Mouse (Mus musculus) layer of hippocampus, adult 11-12 months (tissue): ENCODE data around the gene 1700067K01Rik.

Source experiments
- DNase-seq: peaks from one replicate; pipeline ENCODE4 v3.0.0; 2022; ENCODE audit warnings: low spot score

Gene 1700067K01Rik

DNA sequence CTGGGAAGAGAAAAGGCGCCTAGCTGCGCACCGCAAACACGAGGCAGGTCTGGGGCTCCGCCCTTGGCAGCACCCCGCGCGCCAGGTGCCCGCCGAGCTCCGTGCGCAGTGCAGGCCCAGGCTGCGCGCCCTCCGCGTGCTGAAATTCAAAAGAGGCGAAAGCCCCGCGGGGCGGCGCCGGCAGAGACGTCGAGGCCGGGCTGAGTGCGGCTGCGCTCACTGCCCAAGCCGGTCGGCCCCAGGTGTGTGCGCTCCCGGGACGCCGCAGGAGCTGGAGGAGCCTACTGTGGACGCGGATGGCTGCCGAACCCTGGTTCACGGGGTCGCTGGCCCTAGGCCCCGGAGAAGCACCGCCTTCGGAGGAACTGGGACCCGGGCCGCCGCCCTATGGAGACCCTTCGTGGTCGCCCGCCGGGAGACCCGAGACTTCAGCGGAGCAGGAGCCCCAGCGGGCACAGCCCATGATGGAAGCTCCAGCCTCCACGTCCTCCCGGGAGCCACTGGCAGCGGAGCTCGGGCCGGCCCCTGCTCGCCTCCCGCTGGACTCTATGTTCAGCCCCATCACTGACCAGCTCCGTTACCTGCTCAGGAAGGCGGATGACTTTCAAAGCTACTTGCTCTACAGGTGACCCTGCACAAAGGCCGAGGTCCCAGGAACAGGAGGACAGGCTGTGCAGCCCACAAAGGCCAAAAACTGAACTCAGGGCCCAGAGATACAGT, at the start of gene 1700067K01Rik:
Gene 1700067K01Rik (plus strand): TSS at position 222 of the 720 bp plus-strand sequence.
- DNase-seq: no peak

DNA sequence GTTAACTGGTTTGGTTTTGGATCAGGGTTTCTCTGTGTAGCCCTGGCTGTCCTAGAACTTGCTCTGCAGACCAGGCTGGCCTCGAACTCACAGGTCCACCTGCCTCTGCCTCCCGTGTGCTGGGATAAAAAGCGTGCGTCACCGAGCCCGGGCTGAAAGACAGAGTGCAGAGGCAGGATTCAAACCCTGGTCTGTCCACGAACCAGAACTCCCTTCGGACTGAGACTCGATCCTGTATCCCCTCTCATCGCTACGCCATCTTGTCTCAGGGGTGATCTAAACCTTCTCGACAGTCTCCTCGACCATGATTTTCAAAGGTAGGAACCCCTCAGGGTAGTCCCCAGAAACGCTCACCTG, 46.6 kb upstream of the 1700067K01Rik start:
- no peak for DNase-seq

DNA sequence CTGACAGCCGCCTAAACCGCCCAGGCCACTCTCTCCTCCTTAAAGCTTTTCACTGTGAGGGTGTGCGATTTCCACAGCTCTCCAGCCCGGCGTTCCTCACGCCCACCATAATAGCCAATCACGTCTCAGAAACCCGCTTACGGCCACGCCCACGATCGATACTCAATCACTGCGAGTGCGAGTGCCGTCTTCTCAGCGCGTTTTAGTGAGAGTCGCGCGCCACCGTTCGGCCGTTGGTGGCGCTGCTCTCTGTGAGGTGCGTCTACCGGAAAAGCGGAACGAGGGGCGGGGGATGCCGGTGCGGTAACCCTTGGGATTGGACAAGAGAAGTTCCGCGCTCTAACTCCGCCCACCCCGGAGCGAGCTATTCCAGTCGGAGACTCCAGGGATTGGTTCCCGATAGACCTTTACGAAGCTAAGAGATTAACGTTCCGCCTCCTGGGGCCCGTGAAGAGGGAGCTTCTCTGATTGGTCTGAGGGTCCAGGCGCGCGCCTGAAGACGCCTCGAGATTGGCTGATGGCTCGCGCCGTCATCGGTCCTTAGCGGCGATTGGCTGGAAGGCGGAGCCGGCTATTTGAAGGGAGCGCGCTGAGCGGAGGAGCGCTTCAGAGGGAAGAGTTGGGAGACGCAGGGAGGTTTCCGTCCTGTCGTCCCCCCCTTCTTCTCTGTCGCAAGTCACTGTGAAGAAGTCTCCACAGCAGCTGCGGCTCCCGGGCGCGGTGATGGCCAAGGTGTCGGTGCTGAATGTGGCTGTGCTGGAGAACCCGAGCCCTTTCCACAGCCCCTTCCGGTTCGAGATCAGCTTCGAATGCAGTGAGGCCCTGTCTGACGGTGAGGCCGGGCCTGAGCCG, 46.0 kb upstream of the 1700067K01Rik start, which contains the start of the genes Gm10644 and Asf1b:
Gene Gm10644 (minus strand): TSS at position 100 of the 852 bp plus-strand sequence.
Gene Asf1b (plus strand): TSS at position 402 of the 852 bp plus-strand sequence.
- peak; percentile 99 for DNase-seq

DNA sequence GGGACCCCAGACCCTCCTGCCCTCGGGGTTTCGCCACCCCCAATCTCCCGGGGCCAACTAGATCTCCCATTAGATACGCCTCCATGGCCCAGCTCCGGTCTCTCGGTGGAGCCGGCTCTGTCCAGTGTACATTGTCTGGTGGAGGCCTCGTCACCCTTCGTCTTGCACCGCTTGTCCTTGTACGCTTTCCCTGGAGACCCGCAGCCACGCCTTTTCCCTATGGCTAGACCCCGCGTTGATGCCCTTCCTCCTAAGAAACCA, 45.4 kb upstream of the 1700067K01Rik start:
- no peak for DNase-seq

- DNase-seq: no peak
Measured at GRCm38 (mm10) chr8:83956789-83957188, 44.5 kb upstream of the 1700067K01Rik start.

- DNase-seq: no peak
Measured at GRCm38 (mm10) chr8:83964015-83964765, 37.1 kb upstream of the 1700067K01Rik start.

GRCm38 (mm10) chr8:83967701-83968100, 33.6 kb upstream of the 1700067K01Rik start:
- DNase-seq: no peak

- DNase-seq: no peak
Measured at GRCm38 (mm10) chr8:83971121-83971520, 30.2 kb upstream of the 1700067K01Rik start.

DNA sequence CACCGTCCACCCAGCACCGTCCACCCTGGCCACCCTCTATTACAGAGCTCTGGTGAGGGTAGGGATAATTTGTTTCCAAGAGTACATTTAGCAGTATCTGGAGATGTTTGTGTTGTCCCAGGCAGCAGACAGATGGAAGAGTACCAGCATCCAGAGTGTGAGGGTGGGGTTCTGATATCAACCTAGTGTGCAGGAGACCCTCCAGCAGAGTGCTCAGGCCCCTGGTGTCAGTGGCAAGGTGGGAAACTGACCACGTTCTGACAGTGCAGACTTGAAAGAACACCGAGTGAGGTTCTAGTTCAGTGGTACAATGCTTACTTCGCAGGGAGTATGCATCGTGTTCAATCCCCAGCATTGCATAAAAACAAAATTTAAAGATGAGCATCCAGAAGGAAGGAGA, 29.6 kb upstream of the 1700067K01Rik start:
- no peak for DNase-seq

DNA sequence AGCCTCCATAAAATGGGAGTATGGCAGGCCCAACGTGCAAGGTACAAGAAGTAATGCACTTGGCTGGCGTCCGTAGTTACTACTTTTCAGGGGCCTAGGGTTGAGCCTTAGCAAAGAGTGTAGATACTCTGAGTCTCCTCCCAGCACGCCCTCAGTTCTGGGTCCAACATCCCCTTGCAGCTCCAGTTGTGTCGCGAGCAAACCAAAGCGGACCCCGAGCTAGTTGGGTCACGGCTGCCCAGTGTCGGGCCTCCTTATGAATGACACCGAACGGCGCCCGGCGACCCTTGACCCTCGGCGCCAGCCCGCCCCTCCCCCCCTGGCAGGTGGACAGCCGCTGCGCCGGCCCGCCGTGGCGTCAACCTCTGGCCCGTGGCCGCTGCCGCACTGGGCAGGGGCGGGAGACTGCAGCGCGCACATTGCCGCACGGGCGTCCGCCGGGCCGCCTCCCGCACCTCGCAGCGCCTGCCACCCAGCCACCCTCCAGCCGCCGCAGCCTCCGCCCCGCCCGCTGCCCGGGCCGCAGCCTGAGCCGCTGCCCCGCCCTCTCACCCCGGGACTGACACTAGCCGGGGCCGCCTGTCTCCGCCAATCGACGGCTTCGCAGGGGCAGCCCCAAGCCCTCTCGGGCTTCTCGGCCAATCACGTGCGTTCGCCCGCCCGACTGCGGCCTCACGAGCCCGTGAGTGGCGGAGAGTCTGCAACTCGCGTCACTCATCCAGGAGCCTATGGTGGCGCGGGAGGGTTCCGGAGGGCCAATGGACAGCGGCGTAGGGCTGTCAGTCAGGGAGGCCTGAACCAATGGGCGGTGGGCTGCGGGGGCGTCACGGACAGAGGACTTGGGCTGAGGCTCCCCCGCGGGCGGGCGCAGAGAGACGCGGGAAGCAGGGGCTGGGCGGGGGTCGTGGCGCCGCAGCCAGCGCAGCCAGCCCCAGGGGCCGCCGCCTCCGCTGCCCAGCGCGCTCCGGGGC, 28.9 kb upstream of the 1700067K01Rik start, which contains the start of gene Prkaca:
Gene Prkaca (plus strand): TSS at position 844 of the 971 bp plus-strand sequence.
- DNase-seq: peak; percentile 99

DNA sequence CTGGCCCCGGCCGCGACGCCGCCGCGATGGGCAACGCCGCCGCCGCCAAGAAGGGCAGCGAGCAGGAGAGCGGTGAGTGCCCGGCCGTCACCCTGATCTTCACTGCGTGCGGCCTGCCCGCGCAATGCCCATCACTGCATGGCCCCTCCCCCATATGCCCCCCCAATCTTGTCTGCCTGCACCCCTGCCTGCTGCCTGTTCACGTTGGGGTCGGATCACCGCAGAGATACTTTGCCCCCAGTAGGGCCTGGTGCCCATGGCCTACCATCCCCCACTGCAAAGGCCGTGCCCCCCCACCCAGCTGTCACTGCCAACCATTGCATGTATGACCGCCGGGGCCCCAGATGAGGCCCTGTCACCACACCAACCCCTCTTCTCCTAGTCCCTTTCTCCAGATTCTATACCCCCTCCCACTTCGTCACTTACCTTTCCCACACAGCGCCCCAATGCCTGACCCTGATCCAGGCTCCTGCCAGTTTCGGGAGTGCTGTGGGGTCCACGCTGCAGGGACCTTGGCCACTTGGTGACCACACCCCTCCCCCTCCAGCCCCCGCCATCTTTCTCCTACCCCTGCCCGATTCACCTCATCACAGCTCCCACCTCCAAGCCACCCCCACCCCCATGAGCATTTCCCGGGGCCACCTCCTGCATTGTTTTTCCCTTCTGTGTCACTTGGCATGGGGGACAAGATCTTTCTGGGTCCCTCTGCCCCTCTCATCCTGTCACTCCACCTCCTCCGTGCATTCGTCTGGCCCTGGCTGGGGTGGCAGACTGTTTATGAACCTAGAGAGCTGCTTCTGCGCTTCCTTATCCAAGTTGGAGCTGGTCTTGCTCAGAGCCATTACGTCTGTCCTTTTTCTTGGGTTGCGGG, 27.9 kb upstream of the 1700067K01Rik start:
- DNase-seq: no peak

DNA sequence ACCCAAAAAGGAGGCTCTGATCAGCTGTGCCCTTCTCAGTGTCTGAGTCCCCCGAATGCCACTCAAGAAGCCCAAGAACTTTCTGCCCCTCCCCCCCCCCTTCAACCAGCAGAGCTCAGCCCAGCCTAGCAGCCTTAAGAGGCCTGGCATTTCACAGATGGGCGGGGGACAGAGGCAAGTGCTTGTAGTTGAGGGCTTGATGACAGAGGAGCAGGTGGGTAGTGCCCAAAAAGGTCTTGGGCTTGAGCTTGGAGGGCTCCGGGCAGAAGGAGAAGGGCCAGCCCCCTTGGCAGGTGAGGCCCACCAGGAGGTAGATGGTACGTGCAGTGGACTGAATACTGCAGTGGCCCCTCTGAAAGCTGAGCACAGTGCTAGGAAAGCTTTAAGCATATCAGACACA, 26.8 kb upstream of the 1700067K01Rik start:
- no peak for DNase-seq

GRCm38 (mm10) chr8:83976101-83976630, 25.1 kb upstream of the 1700067K01Rik start:
- DNase-seq: no peak

GRCm38 (mm10) chr8:83976779-83977350, 24.4 kb upstream of the 1700067K01Rik start:
- DNase-seq: no peak

DNA sequence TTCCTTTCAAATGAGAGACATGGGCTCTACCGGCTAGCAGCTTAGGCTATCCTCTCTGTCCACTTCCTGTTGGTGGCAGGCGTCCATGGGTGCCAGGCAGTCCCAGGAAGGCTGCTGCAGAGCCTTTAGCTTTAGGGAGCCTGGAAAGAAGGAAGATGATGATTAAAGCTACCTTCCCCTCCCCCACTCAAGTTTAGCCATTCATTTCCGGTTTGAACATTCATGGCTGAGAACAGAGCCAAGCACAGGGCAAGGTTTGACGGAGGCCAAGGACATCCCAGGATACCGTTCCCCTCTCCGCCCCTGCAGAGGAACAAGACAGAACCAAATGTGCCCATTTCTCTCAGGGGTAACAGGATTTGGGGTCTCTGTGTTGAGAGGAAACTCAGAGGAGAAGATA, 23.7 kb upstream of the 1700067K01Rik start:
- no peak for DNase-seq

DNA sequence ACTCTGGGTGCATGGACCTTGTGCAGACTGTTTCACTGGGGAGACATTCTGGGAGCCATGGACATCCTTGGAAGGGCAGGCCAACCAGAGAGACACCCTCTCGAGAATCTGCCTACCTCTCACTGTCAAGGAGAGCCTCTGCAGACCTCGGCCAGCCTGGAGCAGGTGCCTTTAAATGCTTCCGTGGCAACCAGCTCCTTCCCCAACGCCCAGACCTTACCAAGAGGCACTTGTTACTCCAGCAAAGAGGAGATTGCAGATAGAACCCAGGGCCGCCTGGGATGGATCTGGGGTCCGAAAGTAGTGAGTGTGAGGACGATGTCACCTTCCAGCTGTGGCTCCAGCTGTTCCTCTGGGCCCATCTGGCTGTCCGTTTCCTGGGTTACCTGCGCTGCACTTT, 23.1 kb upstream of the 1700067K01Rik start:
- no peak for DNase-seq

GRCm38 (mm10) chr8:83980250-83980649, 21.1 kb upstream of the 1700067K01Rik start:
- DNase-seq: no peak

- DNase-seq: no peak
Measured at GRCm38 (mm10) chr8:83980845-83981244, 20.5 kb upstream of the 1700067K01Rik start.

DNA sequence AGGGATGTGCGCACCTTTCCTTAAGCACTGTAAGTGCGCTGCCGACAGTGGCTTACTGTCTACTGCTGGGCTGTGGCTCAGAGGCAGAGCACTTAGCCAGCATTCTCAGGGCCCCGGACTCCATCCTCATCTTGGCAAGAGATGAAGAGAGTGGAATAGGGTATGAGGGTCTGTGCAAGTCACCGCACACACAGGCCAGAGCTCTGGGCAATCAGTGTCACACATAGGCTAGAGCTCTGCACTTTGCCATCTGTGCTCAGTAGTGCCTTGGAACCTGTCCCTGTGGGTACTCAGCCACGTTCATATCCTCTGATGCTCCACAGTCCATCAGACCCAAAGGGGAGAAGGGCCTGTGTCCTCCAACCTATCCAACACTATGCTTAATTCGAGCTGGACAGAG, 19.8 kb upstream of the 1700067K01Rik start:
- DNase-seq: no peak

- no peak for DNase-seq
Measured at GRCm38 (mm10) chr8:83982449-83982848, 18.9 kb upstream of the 1700067K01Rik start.
